Mouse (Mus musculus) liver, embryonic 18 days (tissue): ENCODE data around the gene Cilp2. TPM values are rescaled to one million over a fixed set of nuclear protein-coding genes. Genes with fewer than 3 reads are reported as not detected.

Experiments used
- polyA plus RNA-seq: library from polyadenylated mRNA; depleted of rRNA; stranded (reverse); fragments of >200 nt; gene quantifications from 2 replicates; pipeline ENCODE4 v1.2.3, GENCODE M21; 2012; rRNA removed

The Cilp2 gene
- polyA plus RNA-seq, result 0.01 and 0.02 TPM in 2 replicates

DNA sequence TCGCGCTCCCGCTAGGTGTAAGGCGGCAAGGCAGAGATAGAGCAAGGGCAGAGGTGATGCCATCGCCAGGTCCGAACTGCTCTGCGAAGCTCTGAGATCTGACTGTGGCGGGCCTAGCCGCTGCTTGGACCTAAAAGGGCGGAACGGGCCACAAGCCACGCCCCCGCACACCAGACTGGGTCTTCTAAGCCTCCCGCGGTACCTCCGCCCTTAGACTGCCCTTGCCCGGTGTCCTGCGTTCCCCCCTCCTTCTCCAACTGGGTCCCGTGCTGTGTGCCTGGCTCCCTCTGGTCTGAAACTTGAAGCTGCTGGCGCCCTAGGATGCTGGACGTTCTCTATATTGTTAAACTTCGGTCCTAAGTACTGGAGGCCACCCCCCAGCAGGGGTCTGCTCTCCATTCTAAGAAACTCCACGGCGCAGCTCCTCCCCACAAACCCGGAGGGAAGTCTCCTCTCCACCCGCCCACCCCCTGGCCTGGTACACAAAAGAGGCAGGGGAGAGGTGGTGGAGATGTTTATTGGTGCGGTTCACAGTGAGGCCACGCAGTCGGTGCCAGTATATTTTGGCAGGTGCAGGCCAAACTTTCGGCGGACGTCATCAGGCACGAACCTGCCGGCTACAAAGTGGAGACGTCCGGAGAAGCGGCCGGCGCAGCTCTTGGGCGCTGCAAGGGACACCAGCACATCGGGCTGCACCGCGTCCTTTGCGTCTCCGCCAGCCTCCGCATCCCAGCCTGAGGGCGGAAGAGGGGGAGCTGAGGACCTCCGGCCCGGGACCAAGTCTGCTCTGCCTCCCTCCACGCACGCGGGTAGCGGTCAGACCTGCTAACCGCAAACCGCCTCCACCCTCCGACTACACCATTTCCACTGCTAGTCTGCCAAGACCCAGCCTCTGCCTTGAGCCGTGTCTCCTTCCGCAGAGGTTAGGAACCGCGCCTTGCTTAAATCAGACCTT lies at the start of gene Cilp2:
Cilp2 (minus strand) TSS at position 399 of the 955 bp plus-strand sequence.

DNA sequence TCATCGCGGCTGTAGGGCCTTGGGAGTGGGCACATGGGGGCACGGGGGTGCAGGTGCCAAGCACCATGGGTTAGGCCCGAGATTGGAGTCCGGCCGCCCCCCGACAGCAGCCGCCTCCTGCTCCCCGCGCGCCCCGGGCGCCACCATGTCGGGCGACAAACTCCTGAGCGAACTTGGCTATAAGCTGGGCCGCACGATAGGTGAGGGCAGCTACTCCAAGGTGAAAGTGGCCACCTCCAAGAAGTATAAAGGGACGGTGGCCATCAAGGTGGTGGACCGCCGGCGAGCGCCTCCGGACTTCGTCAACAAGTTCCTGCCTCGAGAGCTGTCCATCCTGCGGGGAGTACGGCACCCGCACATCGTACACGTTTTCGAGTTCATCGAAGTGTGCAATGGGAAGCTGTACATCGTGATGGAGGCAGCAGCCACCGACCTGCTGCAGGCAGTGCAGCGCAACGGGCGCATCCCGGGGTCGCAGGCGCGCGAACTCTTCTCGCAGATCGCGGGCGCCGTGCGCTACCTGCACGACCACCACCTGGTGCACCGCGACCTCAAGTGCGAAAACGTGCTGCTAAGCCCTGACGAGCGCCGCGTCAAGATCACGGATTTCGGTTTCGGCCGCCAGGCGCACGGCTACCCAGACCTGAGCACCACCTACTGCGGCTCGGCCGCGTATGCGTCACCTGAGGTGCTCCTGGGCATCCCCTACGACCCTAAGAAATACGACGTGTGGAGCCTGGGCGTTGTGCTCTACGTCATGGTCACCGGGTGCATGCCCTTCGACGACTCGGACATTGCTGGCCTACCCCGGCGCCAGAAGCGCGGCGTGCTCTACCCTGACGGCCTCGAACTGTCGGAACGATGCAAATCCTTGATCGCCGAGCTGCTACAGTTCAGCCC lies 14.9 kb upstream of the Cilp2 start, which contains the start of the genes Tssk6, Ndufa13 and Yjefn3:
Tssk6 (plus strand) TSS at position 22 of the 900 bp plus-strand sequence.
Ndufa13 (minus strand) TSS at position 396 of the 900 bp plus-strand sequence.
Yjefn3 (minus strand) TSS at position 550 of the 900 bp plus-strand sequence.

GRCm38 (mm10) chr8:69832298-69832853 lies 55.1 kb downstream of the Cilp2 start, which contains the start of gene Pbx4:
Gene Pbx4, plus strand, starts transcription at chr8:69832491.

Other genes starting within 250 kb of the Cilp2 start
- gene Zfp964, start 233.2 kb downstream of the Cilp2 start, polyA plus RNA-seq, result 0.32 and 0.38 TPM in 2 replicates
- gene Zfp869, start 177.0 kb downstream of the Cilp2 start, polyA plus RNA-seq, result 4.5 and 5.0 TPM in 2 replicates
- 1.9 TPM in 2 replicates for gene Zfp963, start 137.7 kb downstream of the Cilp2 start, polyA plus RNA-seq
- 0.36 and 0.38 TPM in 2 replicates for gene Gm20422, start 112.8 kb downstream of the Cilp2 start, polyA plus RNA-seq
- gene Atp13a1, start 96.5 kb downstream of the Cilp2 start, polyA plus RNA-seq, result 18.9 and 24.3 TPM in 2 replicates
- 5.2 and 5.7 TPM in 2 replicates for gene Zfp866, start 96.5 kb downstream of the Cilp2 start, polyA plus RNA-seq
- gene Gmip, start 79.0 kb downstream of the Cilp2 start, polyA plus RNA-seq, result 11.3 and 12.9 TPM in 2 replicates
- 0.46 and 0.58 TPM in 2 replicates for gene Lpar2, start 65.3 kb downstream of the Cilp2 start, polyA plus RNA-seq
- 1.2 and 1.4 TPM in 2 replicates for gene Pbx4, start 55.2 kb downstream of the Cilp2 start, polyA plus RNA-seq
- gene Tssk6, start 14.5 kb upstream of the Cilp2 start, polyA plus RNA-seq, result 0.22 and 0.24 TPM in 2 replicates
- 62.7 and 63.0 TPM in 2 replicates for gene Ndufa13, start 14.9 kb upstream of the Cilp2 start, polyA plus RNA-seq
- gene Yjefn3, start 15.0 kb upstream of the Cilp2 start, polyA plus RNA-seq, result 0.44 and 0.46 TPM in 2 replicates
- gene Gatad2a, start 108.7 kb upstream of the Cilp2 start, polyA plus RNA-seq, result 12.3 and 13.6 TPM in 2 replicates
- 19.7 and 22.0 TPM in 2 replicates for gene Mau2, start 155.0 kb upstream of the Cilp2 start, polyA plus RNA-seq
- gene Sugp1, start 155.1 kb upstream of the Cilp2 start, polyA plus RNA-seq, result 5.8 and 6.6 TPM in 2 replicates
- 1.7 and 3.0 TPM in 2 replicates for gene Tm6sf2, start 185.2 kb upstream of the Cilp2 start, polyA plus RNA-seq
- 0.02 and 0.05 TPM in 2 replicates for gene Hapln4, start 195.8 kb upstream of the Cilp2 start, polyA plus RNA-seq
- under 0.01 TPM in 1 of 2 replicates, not detected in the other for gene Ncan, start 233.2 kb upstream of the Cilp2 start, polyA plus RNA-seq
- gene Nr2c2ap, start 243.6 kb upstream of the Cilp2 start, polyA plus RNA-seq, result 7.7 and 8.4 TPM in 2 replicates